Mouse (Mus musculus) megakaryocyte, embryonic 14.5 days (primary cell): Measurements from ENCODE around the gene Mpst. TPM values are rescaled to one million over a fixed set of nuclear protein-coding genes. Genes with fewer than 3 reads are reported as not detected.

Experiments used
- H3K27me3 ChIP-seq: replicated peaks from 2 replicates; pipeline ENCODE3; 2012; ENCODE audit warnings: inconsistent platforms
- H3K36me3 ChIP-seq: replicated peaks from 2 replicates; pipeline ENCODE3; 2012; ENCODE audit warnings: low read length, inconsistent platforms, mixed read lengths
- H3K4me1 ChIP-seq: 2 replicates; pipeline ENCODE4 v1.6.1; 2012; ENCODE audit warnings: inconsistent platforms
- H3K4me3 ChIP-seq: replicated peaks from 2 replicates; pipeline ENCODE3; 2012; ENCODE audit warnings: moderate library complexity, mild to moderate bottlenecking, inconsistent platforms
- H3K9me3 ChIP-seq: 2 replicates; pipeline ENCODE4 v1.6.1; 2012; ENCODE audit warnings: inconsistent platforms
- FLI1 ChIP-seq: IDR thresholded peaks from 2 replicates; pipeline ENCODE4 v1.6.1; 2012; ENCODE audit warnings: low read length, inconsistent platforms, mixed read lengths
- GATA1 ChIP-seq: IDR thresholded peaks from 3 replicates; pipeline ENCODE4 v1.6.1; 2012; ENCODE audit warnings: mixed read lengths, low read length, inconsistent platforms, borderline replicate concordance
- polyA plus RNA-seq: library from polyadenylated mRNA; stranded (reverse); fragments of >175 nt; gene quantifications from 2 replicates; pipeline ENCODE4 v1.2.3, GENCODE M21; 2012; ENCODE audit warnings: low replicate concordance; ENCODE audit not compliant: insufficient read depth

Gene Mpst
- polyA plus RNA-seq, 1 experiment = 68.5 TPM

DNA sequence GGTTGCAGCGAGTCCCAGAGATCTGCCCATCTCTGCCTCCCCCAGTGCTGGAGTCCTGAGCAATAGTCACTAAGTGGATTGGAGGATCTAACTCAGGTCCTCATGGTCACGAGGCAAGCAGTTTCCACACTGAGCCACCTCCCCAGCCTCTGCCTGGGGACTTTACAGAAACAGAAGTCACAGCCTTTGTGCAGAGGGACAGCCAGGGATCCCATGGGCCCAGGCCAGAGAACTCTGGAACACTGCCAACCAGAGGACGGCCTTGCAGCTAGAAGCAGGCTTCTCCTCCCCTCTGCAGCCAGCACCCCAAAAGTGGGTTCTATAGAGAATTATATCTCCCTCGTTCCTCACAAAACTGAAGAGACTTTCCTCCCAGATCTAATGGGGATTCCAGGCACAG lies 4.3 kb upstream of the Mpst start:
- Histone ChIP-seq H3K9me3 (no peaks in the 10 kb centered on the region), H3K4me1 (peaks cover 71% of the 10 kb centered on the region), H3K27me3 (peaks cover 17% of the 10 kb centered on the region), H3K4me3 (peak overlapping the region; percentile 79), H3K36me3 (peaks cover 6% of the 10 kb centered on the region)
- TF ChIP-seq FLI1 (no peak), GATA1 (no peak)

DNA sequence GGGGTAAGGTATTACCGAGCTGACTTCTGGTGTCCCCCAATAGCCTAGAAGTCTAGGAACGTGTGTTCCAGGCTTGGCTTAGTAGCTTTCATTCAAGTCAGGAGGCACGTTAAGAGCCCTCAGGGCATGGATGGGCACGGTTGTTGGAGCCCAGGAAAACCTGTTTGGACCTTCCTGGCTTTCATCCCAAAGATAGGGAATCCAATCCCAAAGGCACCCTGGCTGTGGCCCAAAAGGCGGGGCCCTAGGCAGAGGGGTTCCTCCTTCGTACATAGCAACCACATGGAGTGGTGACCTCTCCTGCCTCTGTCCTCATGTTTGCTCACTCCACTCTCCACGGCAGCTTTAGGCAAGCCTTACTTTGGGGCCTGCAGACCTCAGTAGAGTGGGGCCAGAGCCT lies 3.8 kb upstream of the Mpst start:
- Histone ChIP-seq H3K9me3 (no peaks in the 10 kb centered on the region), H3K4me1 (peaks cover 72% of the 10 kb centered on the region), H3K4me3 (no peak overlapping the region), H3K27me3 (peaks cover 13% of the 10 kb centered on the region), H3K36me3 (peaks cover 6% of the 10 kb centered on the region)
- TF ChIP-seq GATA1 = no peak
- no peak for TF ChIP-seq FLI1

DNA sequence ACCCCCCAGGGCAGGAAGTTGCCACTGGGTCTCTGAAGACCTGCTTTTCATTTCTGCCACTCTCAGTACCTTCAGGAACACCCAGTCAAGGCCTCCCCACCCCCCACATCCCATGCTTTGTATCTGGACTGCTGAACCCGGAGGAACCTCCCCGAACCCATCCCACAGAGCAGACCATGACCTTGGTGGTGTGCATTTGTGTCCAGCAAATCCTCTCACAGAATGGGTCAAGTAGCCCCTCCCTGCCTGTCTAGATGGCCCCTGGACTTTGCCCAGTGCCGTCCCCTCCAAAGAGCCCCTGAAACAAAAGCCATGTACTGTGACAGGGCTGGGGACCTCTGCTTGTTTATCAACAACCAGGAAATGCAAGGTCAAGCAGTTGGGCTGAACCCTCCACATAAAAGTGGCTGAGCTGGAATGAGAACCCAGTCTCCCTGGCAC lies 2.9 kb upstream of the Mpst start:
- H3K4me3 ChIP-seq = peak overlapping the region; percentile 15
- TF ChIP-seq FLI1 = no peak
- no peak for TF ChIP-seq GATA1
- peaks cover 7% of the 10 kb centered on the region for H3K27me3 ChIP-seq
- H3K4me1 ChIP-seq = peaks cover 75% of the 10 kb centered on the region
- no peaks in the 10 kb centered on the region for H3K9me3 ChIP-seq
- H3K36me3 ChIP-seq = peaks cover 6% of the 10 kb centered on the region

DNA sequence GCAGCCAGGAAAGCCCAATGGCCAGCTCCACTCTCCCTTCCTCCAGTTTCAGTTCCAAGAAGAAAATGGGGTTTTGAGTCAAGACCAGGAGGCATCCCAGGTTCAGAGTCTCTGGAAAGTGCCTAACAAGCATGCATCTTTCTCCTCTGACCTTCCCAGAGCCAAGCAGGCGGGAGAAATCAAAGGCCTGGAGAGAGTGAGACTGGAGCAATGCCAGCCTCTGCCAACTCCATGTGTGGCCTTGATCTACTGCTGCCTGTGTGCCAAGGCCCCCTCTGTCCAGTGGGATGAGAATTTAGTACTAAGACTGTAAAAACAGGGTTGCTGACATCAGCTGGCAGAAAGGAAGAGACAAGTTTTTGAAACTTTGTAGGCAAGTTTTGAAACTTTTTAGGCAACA lies 2.3 kb upstream of the Mpst start:
- H3K4me3 ChIP-seq = peak overlapping the region; percentile 34
- peaks cover 6% of the 10 kb centered on the region for H3K36me3 ChIP-seq
- H3K27me3 ChIP-seq = peaks cover 4% of the 10 kb centered on the region
- TF ChIP-seq GATA1 = no peak
- no peak for TF ChIP-seq FLI1
- H3K4me1 ChIP-seq = peaks cover 73% of the 10 kb centered on the region
- no peaks in the 10 kb centered on the region for H3K9me3 ChIP-seq

DNA sequence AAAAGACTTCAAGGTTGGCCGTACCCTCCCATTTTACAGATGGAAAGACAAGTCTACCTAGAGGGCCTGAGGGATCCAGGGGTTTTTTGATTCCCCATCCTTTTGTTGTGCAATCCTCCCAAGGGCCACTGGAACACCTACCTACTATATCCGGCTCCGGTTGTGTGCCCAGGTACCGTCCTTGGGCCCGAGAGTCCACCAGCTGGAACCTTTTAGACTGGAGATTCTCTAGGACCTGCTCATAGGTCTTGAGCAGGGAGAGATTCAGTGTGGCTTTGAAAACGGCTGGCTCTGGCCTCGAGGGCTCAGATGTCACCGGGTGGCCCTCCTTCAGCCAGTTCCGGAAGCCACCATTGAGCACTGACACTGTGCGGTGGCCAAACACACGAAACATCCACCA lies 1.1 kb upstream of the Mpst start:
- H3K4me1 ChIP-seq = peaks cover 73% of the 10 kb centered on the region
- no peaks in the 10 kb centered on the region for H3K9me3 ChIP-seq
- H3K36me3 ChIP-seq = peaks cover 5% of the 10 kb centered on the region
- H3K4me3 ChIP-seq = peak overlapping the region; percentile 96
- TF ChIP-seq FLI1 (no peak), GATA1 (no peak)
- H3K27me3 ChIP-seq = peaks cover 3% of the 10 kb centered on the region

DNA sequence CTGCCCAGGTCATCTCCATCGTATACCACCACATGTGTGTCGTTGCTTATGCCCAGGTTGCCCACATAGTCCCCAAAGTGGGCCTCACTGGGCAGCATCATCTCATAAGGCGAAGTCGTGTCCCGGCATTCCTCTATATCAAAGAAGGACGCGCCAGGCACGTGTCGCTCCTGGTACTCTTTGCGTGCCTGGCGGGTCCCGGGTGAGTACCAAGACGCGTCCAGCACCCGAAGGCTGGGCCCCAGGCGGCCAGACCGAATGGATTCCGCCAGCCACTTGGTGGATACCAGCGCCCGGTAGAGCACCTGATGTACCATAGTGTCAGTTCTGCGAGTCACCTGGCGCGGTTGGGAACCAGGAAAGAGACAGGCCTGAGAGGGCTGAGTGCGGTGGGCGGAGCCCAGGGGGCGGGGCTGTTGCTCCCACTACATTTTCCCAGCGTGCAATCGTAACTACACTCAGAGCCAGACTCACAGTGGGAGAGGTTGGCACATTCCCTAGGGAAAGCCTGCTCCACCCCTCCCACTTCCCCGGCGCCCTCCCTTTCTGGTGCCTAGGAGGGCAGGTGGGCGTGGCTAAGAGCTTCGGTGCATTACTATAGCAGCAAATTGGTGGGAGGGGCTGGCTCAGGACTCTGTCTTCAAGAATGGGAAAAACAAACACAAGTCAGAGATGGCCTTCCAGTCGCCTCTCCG lies 552 bp upstream of the Mpst start, which contains the start of gene Tst:
TSS of gene Tst (minus strand) at position 391 of the 695 bp plus-strand sequence.
- Histone ChIP-seq H3K9me3 (no peaks in the 10 kb centered on the region), H3K27me3 (peaks cover 5% of the 10 kb centered on the region), H3K4me3 (peak within 1 kb of the TSS; percentile 96), H3K4me1 (peaks cover 71% of the 10 kb centered on the region), H3K36me3 (peaks cover 10% of the 10 kb centered on the region)
- TF ChIP-seq FLI1 (no peak), GATA1 (no peak)

DNA sequence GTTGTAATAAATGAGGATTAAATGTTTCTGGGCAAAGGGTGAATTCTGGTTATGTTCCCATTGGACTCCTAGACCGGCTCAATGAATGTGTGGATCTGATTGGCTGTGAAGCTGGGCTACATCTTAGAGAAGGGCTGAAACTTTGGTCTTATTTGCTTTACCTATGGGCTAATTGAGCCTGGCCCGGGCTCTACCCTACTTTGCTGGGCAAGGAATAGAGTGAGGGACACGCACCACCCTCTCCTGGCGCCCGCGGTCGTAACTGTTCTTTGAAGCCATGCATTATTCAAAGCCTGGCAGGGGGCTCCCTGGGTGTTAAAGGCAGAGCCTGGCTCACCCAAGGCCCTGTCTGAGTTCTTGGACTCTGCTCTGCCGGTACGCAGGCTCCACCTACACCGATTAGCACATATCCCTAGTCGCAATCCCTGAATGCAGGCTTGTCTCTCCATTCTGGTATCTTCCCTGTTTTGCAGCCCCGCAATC lies 3.4 kb downstream of the Mpst start:
- no peak for TF ChIP-seq GATA1
- TF ChIP-seq FLI1 = no peak
- Histone ChIP-seq H3K9me3 (no peaks in the 10 kb centered on the region), H3K36me3 (peaks cover 46% of the 10 kb centered on the region), H3K4me3 (no peak overlapping the region), H3K4me1 (peaks cover 69% of the 10 kb centered on the region), H3K27me3 (peaks cover 17% of the 10 kb centered on the region)

DNA sequence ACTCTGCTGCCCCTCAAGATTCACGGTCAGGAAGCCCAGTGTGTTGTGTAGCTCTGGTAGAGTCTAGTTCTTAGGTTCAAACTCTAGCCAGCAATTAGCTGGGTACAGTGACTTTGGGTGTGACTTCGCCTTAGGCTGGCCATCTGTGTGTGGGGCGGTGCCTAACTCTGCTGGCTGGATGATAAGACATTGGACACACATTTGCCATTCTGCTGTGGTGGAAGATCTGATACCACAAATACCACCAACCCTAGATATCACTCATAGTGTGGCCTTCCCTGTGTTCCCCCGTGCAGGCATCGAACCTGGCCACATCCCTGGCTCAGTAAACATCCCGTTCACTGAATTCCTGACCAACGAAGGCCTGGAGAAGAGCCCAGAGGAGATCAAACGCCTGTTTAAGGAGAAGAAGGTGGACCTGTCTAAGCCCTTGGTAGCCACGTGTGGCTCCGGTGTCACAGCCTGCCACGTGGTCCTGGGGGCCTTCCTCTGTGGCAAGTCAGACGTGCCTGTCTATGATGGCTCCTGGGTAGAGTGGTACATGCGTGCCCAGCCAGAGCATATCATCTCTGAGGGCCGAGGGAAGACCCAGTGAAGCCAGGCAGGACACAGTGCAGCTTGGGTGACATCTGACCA lies 7.0 kb downstream of the Mpst start:
- Histone ChIP-seq H3K36me3 (peaks cover 46% of the 10 kb centered on the region), H3K9me3 (no peaks in the 10 kb centered on the region), H3K27me3 (peaks cover 32% of the 10 kb centered on the region), H3K4me3 (peak overlapping the region; percentile 0), H3K4me1 (peaks cover 38% of the 10 kb centered on the region)
- TF ChIP-seq FLI1 (no peak), GATA1 (no peak)

DNA sequence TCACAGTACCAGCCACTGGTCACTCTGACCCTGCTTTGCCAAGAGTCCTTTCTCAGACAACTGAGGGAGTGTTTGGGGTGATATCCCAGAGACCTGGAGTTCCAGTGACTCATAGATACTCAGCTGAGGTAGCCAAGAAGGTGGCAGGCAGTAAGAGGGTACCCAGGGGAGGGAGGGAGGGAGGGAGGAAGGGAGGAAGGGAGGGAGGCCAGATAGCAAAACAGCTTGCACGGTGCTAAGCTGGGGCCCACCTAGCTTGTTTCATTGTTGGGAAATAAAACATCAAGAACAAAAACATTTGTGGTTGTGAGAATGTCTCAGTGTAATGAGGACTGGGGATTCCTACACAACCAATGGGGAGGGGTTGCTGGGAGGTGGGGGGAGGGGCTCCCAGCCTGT lies 7.5 kb downstream of the Mpst start:
- Histone ChIP-seq H3K4me1 (peaks cover 37% of the 10 kb centered on the region), H3K27me3 (peaks cover 33% of the 10 kb centered on the region), H3K9me3 (no peaks in the 10 kb centered on the region), H3K4me3 (no peak overlapping the region), H3K36me3 (peaks cover 46% of the 10 kb centered on the region)
- TF ChIP-seq GATA1 (no peak), FLI1 (no peak)

DNA sequence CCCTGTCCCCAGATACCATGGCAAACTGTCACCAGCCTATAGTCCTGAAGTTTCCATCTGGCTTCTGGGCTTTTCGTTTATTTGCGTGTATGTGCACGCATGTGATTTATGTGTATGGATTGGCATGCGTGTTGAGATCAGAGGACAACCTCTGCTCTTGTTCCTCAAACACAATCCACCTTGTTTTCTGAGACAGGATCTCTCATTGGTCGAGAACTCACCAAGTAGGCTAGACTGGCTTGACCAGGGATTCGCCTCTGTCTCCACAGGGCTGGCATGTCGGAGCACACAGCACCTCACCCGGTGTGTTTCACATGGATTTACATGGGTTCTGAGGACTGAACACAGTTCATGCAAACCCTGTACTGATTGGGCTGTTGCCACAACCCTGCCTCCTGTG lies 7.9 kb downstream of the Mpst start:
- Histone ChIP-seq H3K36me3 (peaks cover 46% of the 10 kb centered on the region), H3K4me3 (no peak overlapping the region), H3K27me3 (peaks cover 37% of the 10 kb centered on the region), H3K9me3 (no peaks in the 10 kb centered on the region), H3K4me1 (peaks cover 37% of the 10 kb centered on the region)
- TF ChIP-seq FLI1 (no peak), GATA1 (no peak)

DNA sequence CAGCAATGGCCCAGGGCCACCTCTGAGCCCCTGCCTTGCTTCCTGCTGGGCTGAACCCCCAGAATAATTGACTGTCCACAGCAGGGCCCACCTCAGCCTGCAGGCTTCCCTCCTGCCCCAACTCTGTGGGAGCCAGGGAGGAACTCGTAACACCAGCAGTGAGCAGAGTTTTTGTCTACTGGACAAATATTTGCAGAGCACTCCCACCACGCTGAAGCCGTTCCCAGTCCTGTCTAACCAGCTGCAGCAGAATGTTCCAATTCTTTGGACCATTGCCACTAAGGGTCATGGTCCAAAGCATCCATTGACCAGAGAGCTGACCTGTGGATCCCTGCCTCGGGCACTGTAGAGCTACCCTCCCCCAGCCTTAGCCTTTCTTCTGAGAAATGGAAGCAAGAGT lies 10.7 kb downstream of the Mpst start:
- TF ChIP-seq FLI1 (no peak), GATA1 (no peak)
- H3K27me3 ChIP-seq = peaks cover 47% of the 10 kb centered on the region
- peaks cover 24% of the 10 kb centered on the region for H3K4me1 ChIP-seq
- peaks cover 23% of the 10 kb centered on the region for H3K36me3 ChIP-seq
- no peaks in the 10 kb centered on the region for H3K9me3 ChIP-seq
- no peak overlapping the region for H3K4me3 ChIP-seq
